Mouse (Mus musculus) CH12.LX (cell line): ENCODE measurements around the gene Cachd1. TPM values are rescaled to one million over a fixed set of nuclear protein-coding genes. Genes with fewer than 3 reads are reported as not detected.

Source experiments
- DNase-seq: peaks from one replicate; pipeline ENCODE4 v3.0.0-alpha.2; 2013; ENCODE audit errors: extremely low read depth
- H3K27ac ChIP-seq: 2 replicates; pipeline ENCODE4 v1.5.1; 2012; ENCODE audit warnings: low read depth, mild to moderate bottlenecking, control low read depth, moderate library complexity; ENCODE audit not compliant: insufficient read depth
- H3K27me3 ChIP-seq: replicated peaks from 2 replicates; pipeline ENCODE3; 2012; ENCODE audit warnings: inconsistent platforms
- H3K36me3 ChIP-seq, 2 experiments: replicated peaks in 1 of 2; 2 replicates each; pipeline versions ENCODE3 to v1.6.1; 2012; ENCODE audit warnings: inconsistent platforms in 1 of 2, low read length in 1 of 2, mild to moderate bottlenecking in 1 of 2, mixed read lengths in 1 of 2, moderate library complexity in 1 of 2; ENCODE audit not compliant: control insufficient read depth in 1 of 2, insufficient read depth in 1 of 2
- H3K4me1 ChIP-seq, 2 experiments: 2 replicates each; pipeline ENCODE4 v1.6.1; 2012; ENCODE audit warnings: inconsistent platforms in 1 of 2, moderate library complexity in 1 of 2; ENCODE audit not compliant: insufficient read depth in 2 of 2, control insufficient read depth in 1 of 2
- H3K4me2 ChIP-seq: 2 replicates; pipeline ENCODE4 v1.6.1; 2012; ENCODE audit warnings: low read depth, mild to moderate bottlenecking, control low read depth; ENCODE audit not compliant: poor library complexity, insufficient read depth, severe bottlenecking
- H3K4me3 ChIP-seq, 3 experiments: fragments of 150-350 bp in 1 of 3; sonication (generic) in 1 of 3; replicated peaks in 1 of 3; 2 replicates each; pipeline versions ENCODE3 to v1.5.1; 2011 to 2012; ENCODE audit warnings: low read depth in 2 of 3, low read length in 2 of 3, mild to moderate bottlenecking in 2 of 3, moderate library complexity in 2 of 3, control low read depth in 1 of 3, improper control_type of control experiment in 1 of 3, inconsistent platforms in 1 of 3, mixed read lengths in 1 of 3; ENCODE audit not compliant: poor library complexity in 1 of 3
- H3K79me2 ChIP-seq: replicated peaks from 2 replicates; pipeline ENCODE4 v1.6.1; 2012; ENCODE audit warnings: mild to moderate bottlenecking, moderate library complexity; ENCODE audit not compliant: control insufficient read depth, poor library complexity, insufficient read depth, severe bottlenecking; ENCODE audit errors: extremely low read depth
- H3K9ac ChIP-seq: 2 replicates; pipeline ENCODE4 v1.6.1; 2012; ENCODE audit warnings: low read depth, mild to moderate bottlenecking, control low read depth, moderate library complexity; ENCODE audit not compliant: insufficient read depth
- H3K9me3 ChIP-seq: replicated peaks from 2 replicates; pipeline ENCODE3; 2012; ENCODE audit warnings: low read length, inconsistent platforms, mixed read lengths
- CHD1 ChIP-seq: IDR thresholded peaks from 2 replicates; pipeline ENCODE4 v1.6.1; 2012; ENCODE audit warnings: low read depth, low read length, improper control_type of control experiment, inconsistent platforms
- E2F4 ChIP-seq: IDR thresholded peaks from 2 replicates; pipeline ENCODE4 v1.6.1; 2011; ENCODE audit warnings: low read depth, low read length, improper control_type of control experiment; ENCODE audit not compliant: insufficient replicate concordance
- ELF1 ChIP-seq: IDR thresholded peaks from 2 replicates; pipeline ENCODE4 v1.6.1; 2014; ENCODE audit warnings: low read depth, mild to moderate bottlenecking, inconsistent platforms, low read length, improper control_type of control experiment
- ETS1 ChIP-seq: conservative IDR thresholded peaks from 2 replicates; pipeline ENCODE4 v1.6.1; 2012; ENCODE audit warnings: low read depth, mild to moderate bottlenecking, inconsistent platforms, low read length, improper control_type of control experiment, moderate library complexity
- JUN ChIP-seq: IDR thresholded peaks from 2 replicates; pipeline ENCODE4 v1.6.1; 2011; ENCODE audit warnings: low read depth, mild to moderate bottlenecking, low read length, improper control_type of control experiment, moderate library complexity; ENCODE audit not compliant: insufficient read depth
- KAT2A ChIP-seq: IDR thresholded peaks from 2 replicates; pipeline ENCODE4 v1.6.1; 2012; ENCODE audit warnings: low read length, improper control_type of control experiment, inconsistent platforms; ENCODE audit not compliant: insufficient replicate concordance
- MAZ ChIP-seq: IDR thresholded peaks from 2 replicates; pipeline ENCODE4 v1.6.1; 2012; ENCODE audit warnings: low read depth, mild to moderate bottlenecking, inconsistent platforms, low read length, improper control_type of control experiment, moderate library complexity
- MEF2A ChIP-seq: IDR thresholded peaks from 2 replicates; pipeline ENCODE4 v1.6.1; 2014; ENCODE audit warnings: low read depth, mild to moderate bottlenecking, inconsistent platforms, low read length, improper control_type of control experiment, borderline replicate concordance
- MYC ChIP-seq: IDR thresholded peaks from 2 replicates; pipeline ENCODE4 v1.6.1; 2011; ENCODE audit warnings: low read depth, mild to moderate bottlenecking, improper control_type of control experiment, low read length
- PAX5 ChIP-seq: IDR thresholded peaks from 2 replicates; pipeline ENCODE4 v1.6.1; 2012; ENCODE audit warnings: low read length, inconsistent platforms, mixed read lengths
- POLR2AphosphoS2 ChIP-seq: IDR thresholded peaks from 2 replicates; pipeline ENCODE4 v1.6.1; 2011; ENCODE audit warnings: low read depth, low read length, improper control_type of control experiment
- RAD21 ChIP-seq: IDR thresholded peaks from 2 replicates; pipeline ENCODE4 v1.6.1; 2011; ENCODE audit warnings: low read depth, mild to moderate bottlenecking, low read length, improper control_type of control experiment, moderate library complexity
- RCOR1 ChIP-seq: conservative IDR thresholded peaks from 2 replicates; pipeline ENCODE4 v1.6.1; 2012; ENCODE audit warnings: low read depth, mild to moderate bottlenecking, inconsistent platforms, low read length, improper control_type of control experiment
- SMC3 ChIP-seq: IDR thresholded peaks from 2 replicates; pipeline ENCODE4 v1.6.1; 2011; ENCODE audit warnings: low read depth, low read length, improper control_type of control experiment
- TBP ChIP-seq: conservative IDR thresholded peaks from 2 replicates; pipeline ENCODE4 v1.6.1; 2011; ENCODE audit warnings: low read depth, low read length, improper control_type of control experiment
- UBTF ChIP-seq: IDR thresholded peaks from 2 replicates; pipeline ENCODE4 v1.6.1; 2012; ENCODE audit warnings: low read depth, mild to moderate bottlenecking, inconsistent platforms, low read length, improper control_type of control experiment, moderate library complexity
- USF1 ChIP-seq: IDR thresholded peaks from 2 replicates; pipeline ENCODE4 v1.6.1; 2014; ENCODE audit warnings: low read depth, mild to moderate bottlenecking, inconsistent platforms, low read length, improper control_type of control experiment
- USF2 ChIP-seq: conservative IDR thresholded peaks from 2 replicates; pipeline ENCODE4 v1.6.1; 2011; ENCODE audit warnings: low read depth, low read length, improper control_type of control experiment
- ZMIZ1 ChIP-seq: IDR thresholded peaks from 2 replicates; pipeline ENCODE4 v1.6.1; 2012; ENCODE audit warnings: low read depth, mild to moderate bottlenecking, inconsistent platforms, low read length, improper control_type of control experiment
- dilution Hi-C: fragments of 300-500 bp; cut with MboI; formaldehyde crosslinking; loops from 2 replicates; pipeline ENCODE4 v1.14.3; 2020; ENCODE audit warnings: low sequenced_read_pairs; ENCODE audit not compliant: extremely low pct_unique_long_range_greater_than_20kb, extremely low pct_ligation_motif_present
- in situ Hi-C: fragments of 300-500 bp; cut with MboI; formaldehyde crosslinking; loops from 3 replicates; pipeline ENCODE4 v1.14.3; 2019; ENCODE audit warnings: low sequenced_read_pairs, low pct_ligation_motif_present, low pct_unique_long_range_greater_than_20kb, mixed read lengths
- polyA plus RNA-seq: library from polyadenylated mRNA; unstranded; fragments of >175 nt; gene quantifications from 2 replicates; pipeline ENCODE4 v1.2.1, GENCODE M21; 2012; ENCODE audit warnings: low read depth; ENCODE audit not compliant: insufficient read length
- total RNA-seq, 2 experiments: library from RNA; depleted of rRNA; stranded (reverse); fragments of 300-350 nt in 1 of 2; fragments of >200 nt in 1 of 2; gene quantifications; 2 replicates each; pipeline ENCODE4 v1.2.3; 2012 to 2014

Gene Cachd1
- total and polyA plus RNA-seq, 3 experiments, result 0.13 to 0.24 (median 0.20) TPM

DNA sequence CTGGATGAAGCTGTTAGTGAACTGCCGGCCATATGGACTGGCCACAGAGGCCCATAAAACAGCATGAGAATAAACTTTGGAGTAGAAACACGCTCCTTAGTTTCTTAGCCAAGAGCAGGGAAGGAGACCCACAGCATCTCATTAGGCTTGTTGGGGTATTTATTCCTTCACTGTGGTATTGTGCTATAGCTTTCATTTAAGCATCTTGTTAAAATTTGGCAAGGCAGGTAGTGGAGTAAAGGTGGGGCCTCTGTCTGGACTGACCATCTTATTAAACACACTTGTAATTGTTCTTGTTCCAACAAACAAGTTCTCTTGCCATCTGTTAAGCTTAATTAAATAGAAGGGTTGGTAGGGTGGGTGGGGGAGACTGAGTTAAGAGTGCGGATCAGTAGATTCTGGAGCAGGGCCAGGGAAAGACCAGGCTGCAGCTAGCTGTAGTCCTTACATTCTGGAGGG, 81.0 kb downstream of the Cachd1 start:
- H3K4me1 ChIP-seq, result no peaks in the 10 kb centered on the region
- in situ Hi-C loops (no loop called here), dilution Hi-C loops (no loop called here)
- no peaks in the 10 kb centered on the region for H3K79me2 ChIP-seq
- TF ChIP-seq UBTF (no peak), MEF2A (no peak), KAT2A (no peak)
- no peak overlapping the region for H3K9ac ChIP-seq
- no peak overlapping the region for H3K4me3 ChIP-seq
- DNase-seq, result no peak
- no peaks in the 10 kb centered on the region for H3K36me3 ChIP-seq
- H3K27ac ChIP-seq, result no peak overlapping the region
- H3K27me3 ChIP-seq, result no peaks in the 10 kb centered on the region
- no peaks in the 10 kb centered on the region for H3K9me3 ChIP-seq
- H3K4me2 ChIP-seq, result no peak overlapping the region

DNA sequence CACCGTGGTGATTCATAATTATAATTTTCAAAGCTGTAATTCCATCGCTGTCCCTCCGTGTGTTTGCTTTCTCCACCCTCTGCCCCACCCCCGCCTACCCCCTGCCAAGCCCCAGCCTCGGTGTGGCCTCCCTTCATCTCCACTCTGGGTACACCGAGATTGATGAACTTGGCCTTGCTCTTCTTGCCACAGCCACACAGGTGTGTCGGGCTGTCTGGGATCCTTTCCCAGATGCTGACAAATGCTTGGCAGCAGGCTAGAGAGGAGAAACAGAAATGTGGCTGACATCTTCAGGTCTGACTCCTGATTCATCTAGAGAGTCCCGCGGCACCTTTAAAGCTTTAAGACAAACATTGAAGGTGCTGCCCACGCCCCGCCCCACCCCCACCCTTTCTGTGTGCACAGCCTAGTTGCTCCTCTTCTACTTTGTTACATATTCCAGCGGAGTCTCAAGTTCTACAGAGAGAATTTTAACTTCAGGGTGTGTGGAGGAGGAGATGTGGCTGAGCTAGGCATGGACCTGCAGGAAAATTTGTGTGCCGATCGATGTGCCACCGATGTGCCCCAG, 87.5 kb downstream of the Cachd1 start:
- in situ Hi-C loops, result no loop called here
- no peak overlapping the region for H3K9ac ChIP-seq
- H3K4me2 ChIP-seq, result no peak overlapping the region
- H3K27ac ChIP-seq, result no peak overlapping the region
- DNase-seq, result no peak
- H3K79me2 ChIP-seq, result no peaks in the 10 kb centered on the region
- no peak overlapping the region for H3K4me3 ChIP-seq
- dilution Hi-C loops, result no loop called here
- H3K4me1 ChIP-seq, result no peaks in the 10 kb centered on the region
- no peak for TF ChIP-seq POLR2AphosphoS2
- no peak for TF ChIP-seq SMC3
- no peak for TF ChIP-seq JUN
- TF ChIP-seq MYC, result no peak
- no peak for TF ChIP-seq RCOR1
- no peak for TF ChIP-seq PAX5
- no peak for TF ChIP-seq USF2
- no peak for TF ChIP-seq MEF2A
- TF ChIP-seq RAD21, result no peak
- TF ChIP-seq ZMIZ1, result no peak
- TF ChIP-seq KAT2A, result no peak
- TF ChIP-seq TBP, result no peak
- TF ChIP-seq USF1, result no peak
- no peak for TF ChIP-seq ETS1
- no peak for TF ChIP-seq CHD1
- no peak for TF ChIP-seq E2F4
- TF ChIP-seq ELF1, result no peak
- no peak for TF ChIP-seq MAZ
- TF ChIP-seq, all 38 proteins: peak for 0
- Histone ChIP-seq H3K36me3 (no peaks in the 10 kb centered on the region), H3K27me3 (no peaks in the 10 kb centered on the region), H3K9me3 (no peaks in the 10 kb centered on the region)
